Mouse (Mus musculus): ENCODE results near the gene Hist1h3g. TPM values are rescaled to one million over a fixed set of nuclear protein-coding genes. Genes with fewer than 3 reads are reported as not detected.
A peak's percentile ranks its signal among the peaks of the same experiment; 100 is the strongest.
"Not testable (repeated sequence)": the region's sequence is repeated elsewhere in the genome, so short reads cannot be mapped to it uniquely, and the experiment has no call there.

Hist1h3g gene
- polyA plus RNA-seq, 1 experiment = 0.46 TPM

DNA sequence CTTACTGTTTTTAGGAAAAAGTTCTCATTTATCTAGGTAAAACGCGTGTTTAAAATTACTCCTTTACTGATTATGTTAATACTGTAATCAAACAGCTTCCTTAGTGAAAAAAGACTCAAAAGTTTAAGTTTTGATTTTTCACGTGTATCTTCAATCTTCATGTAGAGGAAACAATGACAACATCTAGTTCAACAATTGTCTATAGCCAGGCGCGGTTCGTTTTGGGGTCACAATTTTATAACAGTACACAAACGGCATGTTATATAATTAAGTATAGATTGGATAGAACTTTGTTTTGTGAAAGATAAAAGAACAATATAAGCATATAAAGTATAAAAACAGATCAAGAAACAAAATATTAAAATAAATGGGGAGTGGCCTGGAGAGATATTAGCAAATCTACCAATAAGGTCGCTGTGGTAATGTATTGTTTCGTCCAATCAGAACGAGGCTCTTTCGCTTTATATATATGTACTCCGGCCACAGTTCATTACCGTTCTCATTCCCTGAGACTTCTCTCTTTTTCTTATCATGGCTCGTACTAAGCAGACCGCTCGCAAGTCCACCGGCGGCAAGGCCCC lies 40.1 kb downstream of the Hist1h3g start, which contains the start of gene Hist1h3d:
Gene Hist1h3d, plus strand, starts transcription at position 493 of the 581 bp plus-strand sequence.
- DNase-seq (ENCODE audit: extremely low spot score in 1 of 2, low spot score in 1 of 2) = peak; percentile 72 to 89

GRCm38 (mm10) chr13:23575864-23576313 lies 40.7 kb downstream of the Hist1h3g start:
- not testable (repeated sequence) for DNase-seq (ENCODE audit: extremely low spot score in 1 of 2, low spot score in 1 of 2)

GRCm38 (mm10) chr13:23576351-23576881 lies 41.2 kb downstream of the Hist1h3g start:
- DNase-seq (ENCODE audit: extremely low spot score in 1 of 2, low spot score in 1 of 2) = no peak

GRCm38 (mm10) chr13:23576906-23577639 lies 41.9 kb downstream of the Hist1h3g start:
- DNase-seq (ENCODE audit: extremely low spot score in 1 of 2, low spot score in 1 of 2) = no peak

DNA sequence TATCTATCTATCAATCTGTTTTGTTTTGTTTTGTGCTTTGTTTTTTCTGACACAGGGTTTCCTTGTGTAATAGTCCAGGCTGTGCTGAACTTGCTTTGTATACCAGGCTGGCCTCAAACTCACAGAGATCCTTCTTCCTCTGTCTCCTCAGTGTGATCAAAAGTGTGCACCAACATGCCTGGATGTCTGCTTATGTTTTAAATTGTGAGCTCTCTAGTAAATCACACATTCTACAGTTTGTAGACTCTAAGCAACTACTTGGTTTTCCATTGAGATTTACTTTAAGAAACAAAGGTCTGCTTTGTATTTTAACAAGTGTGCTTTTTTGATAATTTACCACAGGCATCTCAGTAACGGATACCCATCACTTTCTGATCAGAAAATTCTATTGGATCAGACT lies 42.6 kb downstream of the Hist1h3g start:
- DNase-seq (ENCODE audit: extremely low spot score in 1 of 2, low spot score in 1 of 2) = no peak

DNA sequence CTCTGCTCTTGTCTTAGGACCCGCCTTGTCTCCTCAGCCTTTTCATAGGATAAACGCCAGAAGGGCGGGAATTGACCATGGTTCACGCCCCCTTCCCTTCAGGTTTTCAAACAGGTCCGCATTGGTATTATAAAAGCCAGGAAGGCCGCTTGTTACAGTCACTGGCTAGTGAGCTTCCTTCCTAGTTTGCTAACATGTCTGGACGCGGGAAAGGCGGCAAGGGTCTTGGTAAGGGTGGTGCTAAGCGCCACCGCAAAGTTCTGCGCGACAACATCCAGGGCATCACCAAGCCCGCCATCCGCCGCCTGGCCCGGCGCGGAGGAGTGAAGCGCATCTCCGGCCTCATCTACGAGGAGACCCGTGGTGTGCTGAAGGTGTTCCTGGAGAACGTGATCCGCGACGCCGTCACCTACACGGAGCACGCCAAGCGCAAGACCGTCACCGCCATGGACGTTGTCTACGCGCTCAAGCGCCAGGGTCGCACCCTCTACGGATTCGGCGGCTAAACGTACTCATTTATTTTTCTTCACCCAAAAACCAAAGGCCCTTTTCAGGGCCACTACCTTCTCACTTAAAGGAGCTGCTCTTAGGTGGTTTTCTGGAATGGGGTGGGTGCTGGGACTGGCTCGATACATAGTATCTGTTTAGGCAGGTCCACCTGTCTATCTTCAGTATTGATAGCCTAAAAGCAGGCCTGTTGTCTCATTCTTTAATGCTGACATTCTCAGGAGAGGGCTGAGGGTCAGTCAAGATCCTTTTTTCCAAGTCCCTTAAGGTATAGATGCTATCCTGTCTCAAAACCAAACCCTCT lies 46.4 kb downstream of the Hist1h3g start, which contains the start of gene Hist1h4d:
Gene Hist1h4d, plus strand, starts transcription at position 191 of the 811 bp plus-strand sequence.
- peak; percentile 98 to 100 for DNase-seq (ENCODE audit: extremely low spot score in 1 of 2, low spot score in 1 of 2)

GRCm38 (mm10) chr13:23582219-23583056 lies 47.2 kb downstream of the Hist1h3g start:
- DNase-seq (ENCODE audit: extremely low spot score in 1 of 2, low spot score in 1 of 2) = no peak

- DNase-seq (ENCODE audit: extremely low spot score in 1 of 2, low spot score in 1 of 2) = no peak
Measured at GRCm38 (mm10) chr13:23583387-23584068, 48.3 kb downstream of the Hist1h3g start.

DNA sequence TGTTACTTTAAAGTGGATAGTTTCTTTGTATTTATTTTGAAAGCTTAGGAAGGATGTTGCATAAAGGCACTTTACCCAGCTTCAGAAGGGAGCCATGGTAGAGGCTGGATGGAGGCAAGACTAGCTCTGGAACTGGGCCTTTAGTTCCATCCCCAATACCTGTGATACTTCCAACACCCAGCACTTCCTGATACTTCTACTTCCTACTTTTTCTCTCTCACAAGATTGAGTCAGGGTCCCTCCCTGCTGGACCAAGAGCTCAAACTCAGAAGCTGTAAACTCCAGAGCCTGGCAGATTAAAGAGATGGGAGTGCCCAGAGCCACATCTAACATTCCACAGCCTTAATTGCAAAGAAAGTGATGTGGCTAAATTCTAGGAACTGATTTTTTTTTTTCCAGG lies 49.1 kb downstream of the Hist1h3g start:
- no peak for DNase-seq (ENCODE audit: extremely low spot score in 1 of 2, low spot score in 1 of 2)

- DNase-seq (ENCODE audit: extremely low spot score in 1 of 2, low spot score in 1 of 2) = peak; percentile 56 to 78
Measured at GRCm38 (mm10) chr13:23585029-23585441, 49.8 kb downstream of the Hist1h3g start.

Other genes with a start within 250 kb of the Hist1h3g start
- gene Zfp322a, start 166.2 kb upstream of the Hist1h3g start, polyA plus RNA-seq (2012; rRNA removed) = 16.4 and 18.5 TPM in 2 replicates
- gene Abt1, start 111.6 kb upstream of the Hist1h3g start, polyA plus RNA-seq (2012; rRNA removed) = 7.6 TPM in 2 replicates
- 0.06 and 0.13 TPM in 2 replicates for gene Btn1a1, start 69.5 kb upstream of the Hist1h3g start, polyA plus RNA-seq (2012; rRNA removed)
- gene Btn2a2, start 46.6 kb upstream of the Hist1h3g start, polyA plus RNA-seq (2012; rRNA removed) = 0.38 and 0.46 TPM in 2 replicates
- 26.6 and 33.5 TPM in 2 replicates for gene Hist1h4h, start 4.4 kb upstream of the Hist1h3g start, polyA plus RNA-seq (2012; rRNA removed)
- 3.9 and 9.2 TPM in 2 replicates for gene Hist1h2af, start 1.5 kb upstream of the Hist1h3g start, polyA plus RNA-seq (2012; rRNA removed)
- 0.15 and 0.44 TPM in 2 replicates for gene Hist1h2bh, start 8.0 kb downstream of the Hist1h3g start, polyA plus RNA-seq (2012; rRNA removed)
- 0.22 and 0.59 TPM in 2 replicates for gene Hist1h3f, start 8.6 kb downstream of the Hist1h3g start, polyA plus RNA-seq (2012; rRNA removed)
- 2.8 and 3.7 TPM in 2 replicates for gene Hist1h4f, start 16.2 kb downstream of the Hist1h3g start, polyA plus RNA-seq (2012; rRNA removed)
- 0.14 and 0.19 TPM in 2 replicates for gene Hist1h1d, start 17.8 kb downstream of the Hist1h3g start, polyA plus RNA-seq (2012; rRNA removed)
- 2.2 and 3.3 TPM in 2 replicates for gene Hist1h3e, start 26.9 kb downstream of the Hist1h3g start, polyA plus RNA-seq (2012; rRNA removed)
- 0.56 and 1.7 TPM in 2 replicates for gene Hist1h2ae, start 35.8 kb downstream of the Hist1h3g start, polyA plus RNA-seq (2012; rRNA removed)
- gene Hist1h2bg, start 36.0 kb downstream of the Hist1h3g start, polyA plus RNA-seq (2012; rRNA removed) = 9.7 and 10.4 TPM in 2 replicates
- gene Hist1h2bf, start 38.8 kb downstream of the Hist1h3g start, polyA plus RNA-seq (2012; rRNA removed) = 0.80 and 1.6 TPM in 2 replicates
- gene Hist1h2ad, start 39.0 kb downstream of the Hist1h3g start, polyA plus RNA-seq (2012; rRNA removed) = 1.6 and 1.9 TPM in 2 replicates
- gene Hist1h3d, start 40.3 kb downstream of the Hist1h3g start, polyA plus RNA-seq (2012; rRNA removed) = 2.8 and 3.4 TPM in 2 replicates
- 3.4 and 4.3 TPM in 2 replicates for gene Hist1h4d, start 46.2 kb downstream of the Hist1h3g start, polyA plus RNA-seq (2012; rRNA removed)
- gene Hist1h2be, start 85.7 kb downstream of the Hist1h3g start, polyA plus RNA-seq (2012; rRNA removed) = 4.3 and 4.7 TPM in 2 replicates
- 2.8 and 3.3 TPM in 2 replicates for gene Hist1h1e, start 87.1 kb downstream of the Hist1h3g start, polyA plus RNA-seq (2012; rRNA removed)
- gene Hist1h2ac, start 148.5 kb downstream of the Hist1h3g start, polyA plus RNA-seq (2012; rRNA removed) = 1.7 and 2.1 TPM in 2 replicates
- 154 and 172 TPM in 2 replicates for gene Hist1h2bc, start 148.8 kb downstream of the Hist1h3g start, polyA plus RNA-seq (2012; rRNA removed)
- not detected in 2 replicates for gene Hist1h1t, start 160.4 kb downstream of the Hist1h3g start, polyA plus RNA-seq (2012; rRNA removed)
- 3.1 and 3.3 TPM in 2 replicates for gene Hist1h4c, start 163.0 kb downstream of the Hist1h3g start, polyA plus RNA-seq (2012; rRNA removed)
- gene Hfe, start 175.4 kb downstream of the Hist1h3g start, polyA plus RNA-seq (2012; rRNA removed) = 3.8 and 4.4 TPM in 2 replicates
- gene Hist1h1c, start 203.4 kb downstream of the Hist1h3g start, polyA plus RNA-seq (2012; rRNA removed) = 40.7 and 52.1 TPM in 2 replicates
- 0.24 and 0.46 TPM in 2 replicates for gene Hist1h3c, start 210.2 kb downstream of the Hist1h3g start, polyA plus RNA-seq (2012; rRNA removed)
- gene Hist1h2bb, start 211.3 kb downstream of the Hist1h3g start, polyA plus RNA-seq (2012; rRNA removed) = 0.74 and 1.3 TPM in 2 replicates
- 0.82 and 2.8 TPM in 2 replicates for gene Hist1h2ab, start 215.7 kb downstream of the Hist1h3g start, polyA plus RNA-seq (2012; rRNA removed)
- 0.76 and 1.1 TPM in 2 replicates for gene Hist1h3b, start 216.8 kb downstream of the Hist1h3g start, polyA plus RNA-seq (2012; rRNA removed)
- gene Hist1h4b, start 221.6 kb downstream of the Hist1h3g start, polyA plus RNA-seq (2012; rRNA removed) = 2.9 and 4.5 TPM in 2 replicates
- 3.8 and 4.6 TPM in 2 replicates for gene Hist1h4a, start 225.8 kb downstream of the Hist1h3g start, polyA plus RNA-seq (2012; rRNA removed)
- 0.86 and 1.2 TPM in 2 replicates for gene Hist1h3a, start 227.0 kb downstream of the Hist1h3g start, polyA plus RNA-seq (2012; rRNA removed)
- gene Hist1h1a, start 228.2 kb downstream of the Hist1h3g start, polyA plus RNA-seq (2012; rRNA removed) = 0.36 and 0.58 TPM in 2 replicates
- gene Trim38, start 234.5 kb downstream of the Hist1h3g start, polyA plus RNA-seq (2012; rRNA removed) = 0.24 and 0.40 TPM in 2 replicates

Data from frontal cortex, adult 2 months (tissue).